Mouse (Mus musculus) liver, embryonic 12.5 days (tissue): ENCODE measurements at regions not wholly inside any gene's neighbourhood (a gene's known extent, or its start where the extent isn't known, plus 50 kb on each side); places are given as distances from the start of the nearest gene placed in this dataset.
A peak's percentile ranks its signal among the peaks of the same experiment; 100 is the strongest.
"Not testable (repeated sequence)": the region's sequence is repeated elsewhere in the genome, so short reads cannot be mapped to it uniquely, and the experiment has no call there.

Experiments used
- ATAC-seq: fragments of 200-750 bp; cut with Nextera tagmentation; 2 replicates; pipeline ENCODE4 v1.8.0; 2017; ENCODE audit warnings: moderate number of reproducible peaks, mild to moderate bottlenecking, moderate library complexity
- H3K27ac ChIP-seq: fragments of 300-500 bp; sonication (generic); 2 replicates; pipeline ENCODE4 v1.5.1; 2016; ENCODE audit warnings: mild to moderate bottlenecking
- H3K27me3 ChIP-seq: fragments of 300-500 bp; sonication (generic); replicated peaks from 2 replicates; pipeline ENCODE4 v1.6.1; 2016; ENCODE audit warnings: mild to moderate bottlenecking, moderate library complexity
- H3K36me3 ChIP-seq: fragments of 300-500 bp; sonication (generic); 2 replicates; pipeline ENCODE4 v1.6.1; 2016; ENCODE audit warnings: mild to moderate bottlenecking, moderate library complexity
- H3K4me1 ChIP-seq: fragments of 300-500 bp; sonication (generic); 2 replicates; pipeline ENCODE4 v1.6.1; 2016
- H3K4me2 ChIP-seq: fragments of 300-500 bp; sonication (generic); 2 replicates; pipeline ENCODE4 v1.6.1; 2016; ENCODE audit warnings: mild to moderate bottlenecking, moderate library complexity
- H3K4me3 ChIP-seq: fragments of 300-500 bp; sonication (generic); 2 replicates; pipeline ENCODE4 v1.5.1; 2016; ENCODE audit warnings: mild to moderate bottlenecking, moderate library complexity
- H3K9ac ChIP-seq: fragments of 300-500 bp; sonication (generic); 2 replicates; pipeline ENCODE4 v1.6.1; 2016; ENCODE audit warnings: mild to moderate bottlenecking, moderate library complexity
- H3K9me3 ChIP-seq: fragments of 300-500 bp; sonication (generic); replicated peaks from 2 replicates; pipeline ENCODE4 v1.6.1; 2016; ENCODE audit warnings: mild to moderate bottlenecking, moderate library complexity
- WGBS: fragments of 180-500 bp; shearing (Covaris S2); methylation state at CpG from one replicate; pipeline ENCODE4 v1.1.7; 2016; ENCODE audit not compliant: insufficient replicate concordance; 5-methylcytosine and 5-hydroxymethylcytosine counted together

DNA sequence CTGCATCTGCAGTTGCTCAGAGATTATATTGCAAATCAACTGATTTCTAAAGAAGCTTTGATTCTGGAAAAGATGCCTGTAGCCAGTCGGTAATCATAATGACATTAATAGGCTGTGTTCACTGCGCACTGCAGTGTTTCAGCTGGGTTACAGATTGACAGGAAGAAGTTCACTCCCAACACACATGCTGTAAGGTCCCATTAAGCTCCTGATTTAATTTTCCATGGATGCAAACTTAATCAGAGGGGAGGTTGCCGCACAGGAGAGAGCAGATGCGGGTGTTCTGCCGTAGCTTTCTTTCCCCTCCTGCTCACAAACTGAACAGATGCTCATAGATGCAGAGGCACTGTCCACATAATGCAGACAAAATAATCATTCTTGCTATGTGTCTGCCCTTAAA, 284.0 kb downstream of the Adgb start:
- Histone ChIP-seq H3K9me3 (no peaks in the 10 kb centered on the region), H3K4me3 (no peak overlapping the region), H3K4me2 (no peak overlapping the region), H3K27me3 (no peaks in the 10 kb centered on the region), H3K27ac (no peak overlapping the region), H3K36me3 (no peaks in the 10 kb centered on the region), H3K9ac (no peak overlapping the region), H3K4me1 (peaks cover 19% of the 10 kb centered on the region)
- WGBS, result 79% methylated on average over 5 of the region's 5 CpGs
- ATAC-seq, result no peak

DNA sequence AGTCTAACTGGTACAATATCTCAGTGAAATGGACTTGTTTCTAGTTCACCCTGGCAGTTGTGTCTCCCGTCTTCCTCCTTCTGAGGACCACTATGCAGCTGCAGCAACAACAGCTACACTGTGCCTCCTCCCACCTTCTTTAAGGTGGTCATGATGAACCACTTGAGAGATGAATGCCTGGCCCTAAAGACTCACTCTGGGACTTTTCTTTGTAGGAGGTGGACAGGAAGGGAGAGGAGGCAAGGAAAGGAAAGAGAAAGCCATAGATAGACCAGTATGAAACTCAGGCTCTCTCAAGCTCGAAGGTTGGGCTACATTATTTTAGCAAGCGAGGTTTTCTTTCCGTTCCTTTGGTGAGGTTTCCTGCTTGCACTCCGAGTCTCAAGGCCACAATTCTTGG, 285.4 kb downstream of the Adgb start:
- no peak overlapping the region for H3K27ac ChIP-seq
- 53% methylated on average over 5 of the region's 5 CpGs for WGBS
- no peaks in the 10 kb centered on the region for H3K27me3 ChIP-seq
- no peak for ATAC-seq
- H3K9me3 ChIP-seq, result no peaks in the 10 kb centered on the region
- no peak overlapping the region for H3K4me3 ChIP-seq
- H3K4me2 ChIP-seq, result no peak overlapping the region
- H3K36me3 ChIP-seq, result no peaks in the 10 kb centered on the region
- no peak overlapping the region for H3K9ac ChIP-seq
- peaks cover 19% of the 10 kb centered on the region for H3K4me1 ChIP-seq

DNA sequence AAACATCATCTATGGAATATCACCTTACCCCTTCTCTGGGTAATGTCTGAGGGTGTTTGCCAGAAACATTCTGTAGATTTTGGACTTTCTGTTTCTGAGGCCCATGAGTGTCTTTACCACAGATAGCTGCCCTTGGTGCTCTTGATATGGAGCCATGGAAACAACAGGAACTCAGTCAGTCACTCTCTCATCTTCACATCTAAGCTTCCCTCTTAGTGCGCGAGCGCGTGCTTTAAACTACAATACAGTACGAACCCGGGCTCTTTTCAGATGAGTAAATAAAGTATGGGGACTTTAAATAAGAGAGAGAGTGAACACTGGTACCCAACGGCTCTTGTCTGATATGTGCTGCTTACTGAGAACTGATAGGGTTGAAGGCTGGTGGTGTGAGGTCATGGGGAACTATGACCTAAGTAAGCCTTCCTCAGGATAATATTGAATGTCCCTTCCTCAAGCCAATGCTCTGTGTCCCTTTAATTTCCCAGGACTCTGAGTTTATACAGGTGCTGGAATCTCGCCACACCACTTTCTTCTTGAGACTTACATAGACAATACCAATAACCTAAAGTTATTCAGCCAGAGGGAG, 284.5 kb upstream of the Stxbp5 start:
- no peaks in the 10 kb centered on the region for H3K9me3 ChIP-seq
- no peak overlapping the region for H3K9ac ChIP-seq
- ATAC-seq, result peak; percentile 57; the same call in 1 of the 2 replicates
- H3K4me3 ChIP-seq, result peak overlapping the region; percentile 20; the same call in 1 of the 2 replicates
- no peaks in the 10 kb centered on the region for H3K36me3 ChIP-seq
- 29% methylated on average over 8 of the region's 8 CpGs for whole genome bisulfite sequencing
- no peaks in the 10 kb centered on the region for H3K27me3 ChIP-seq
- H3K4me2 ChIP-seq, result peak overlapping the region; percentile 47
- H3K4me1 ChIP-seq, result peaks cover 19% of the 10 kb centered on the region
- H3K27ac ChIP-seq, result peak overlapping the region; percentile 60; the same call in 1 of the 2 replicates

DNA sequence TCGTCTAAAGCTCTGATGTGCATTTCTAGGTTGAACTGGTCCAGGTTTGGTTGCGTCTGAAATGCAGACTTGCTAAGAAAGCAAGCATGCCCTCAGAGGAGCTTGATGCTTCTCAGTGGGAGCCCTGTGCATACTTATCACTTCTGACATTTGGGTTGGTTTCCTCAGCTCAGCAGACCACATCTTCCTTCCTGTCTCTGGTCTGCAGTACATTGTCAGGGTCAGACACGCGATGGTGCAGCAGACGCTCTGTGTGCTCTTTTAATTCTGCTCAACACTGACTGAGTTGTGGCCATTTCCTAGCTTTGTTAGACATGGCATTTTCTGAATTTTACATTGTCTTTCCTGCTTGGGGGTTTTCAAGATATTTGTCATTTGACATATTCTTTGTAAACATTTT, 283.5 kb upstream of the Stxbp5 start:
- H3K27me3 ChIP-seq, result no peaks in the 10 kb centered on the region
- H3K9me3 ChIP-seq, result no peaks in the 10 kb centered on the region
- WGBS, result 14% methylated on average over 5 of the region's 5 CpGs
- H3K4me1 ChIP-seq, result peaks cover 19% of the 10 kb centered on the region
- peak overlapping the region; percentile 47 for H3K4me2 ChIP-seq
- no peak overlapping the region for H3K9ac ChIP-seq
- ATAC-seq, result peak; percentile 86
- H3K4me3 ChIP-seq, result peak overlapping the region; percentile 20; the same call in 1 of the 2 replicates
- H3K27ac ChIP-seq, result peak overlapping the region; percentile 60
- no peaks in the 10 kb centered on the region for H3K36me3 ChIP-seq

DNA sequence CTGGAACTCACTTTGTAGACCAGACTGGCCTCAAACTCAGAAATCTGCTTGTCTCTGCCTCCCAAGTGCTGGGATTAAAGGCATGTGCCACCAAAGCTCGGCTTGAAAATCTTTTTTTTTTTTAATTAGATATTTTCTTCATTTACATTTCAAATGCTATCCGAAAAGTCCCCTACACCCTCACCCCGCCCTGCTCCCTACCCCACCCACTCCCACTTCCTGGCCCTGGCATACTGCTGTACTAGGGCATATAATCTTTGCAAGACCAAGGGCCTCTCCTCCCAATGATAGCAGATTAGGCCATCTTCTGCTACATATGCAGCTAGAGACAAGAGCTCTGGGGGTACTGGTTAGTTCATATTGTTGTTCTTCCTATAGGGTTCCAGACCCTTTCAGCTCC, 276.2 kb upstream of the Stxbp5 start:
- not testable (repeated sequence) for H3K9me3 ChIP-seq, H3K27me3 ChIP-seq, H3K27ac ChIP-seq, H3K9ac ChIP-seq, H3K36me3 ChIP-seq, H3K4me3 ChIP-seq
- peaks cover 19% of the 10 kb centered on the region for H3K4me1 ChIP-seq
- H3K4me2 ChIP-seq, result peak overlapping the region; percentile 36
- ATAC-seq, result peak; percentile 85
- 33% methylated on average over 3 of the region's 3 CpGs for WGBS
